Mouse (Mus musculus) neural tube, embryonic 11.5 days (tissue): Measurements from ENCODE around the gene Zdhhc21. TPM values are rescaled to one million over a fixed set of nuclear protein-coding genes. Genes with fewer than 3 reads are reported as not detected.

Experiments used
- ATAC-seq: fragments of 200-750 bp; cut with Nextera tagmentation; 2 replicates; pipeline ENCODE4 v1.8.0; 2017; ENCODE audit warnings: moderate number of reproducible peaks, mild to moderate bottlenecking, moderate TSS enrichment, moderate library complexity; ENCODE audit not compliant: insufficient read depth, low FRiP score, low TSS enrichment
- DNase-seq: peaks from one replicate; pipeline ENCODE4 v3.0.0-alpha.2; 2015; ENCODE audit warnings: low spot score
- H3K27ac ChIP-seq: fragments of 300-500 bp; sonication (generic); 2 replicates; pipeline ENCODE4 v1.5.1; 2014; ENCODE audit warnings: low read depth, mild to moderate bottlenecking, low read length
- H3K27me3 ChIP-seq: fragments of 300-500 bp; sonication (generic); 2 replicates; pipeline ENCODE4 v1.6.1; 2014; ENCODE audit warnings: mild to moderate bottlenecking, low read length, mixed read lengths; ENCODE audit not compliant: control insufficient read depth, insufficient read depth
- H3K36me3 ChIP-seq: fragments of 300-500 bp; sonication (generic); 2 replicates; pipeline ENCODE4 v1.6.1; 2014; ENCODE audit warnings: mild to moderate bottlenecking, low read length, moderate library complexity, mixed read lengths; ENCODE audit not compliant: control insufficient read depth, insufficient read depth
- H3K4me1 ChIP-seq: fragments of 300-500 bp; sonication (generic); 2 replicates; pipeline ENCODE4 v1.6.1; 2014; ENCODE audit warnings: low read length, mixed read lengths; ENCODE audit not compliant: control insufficient read depth, insufficient read depth
- H3K4me2 ChIP-seq: fragments of 300-500 bp; sonication (generic); 2 replicates; pipeline ENCODE4 v1.6.1; 2014; ENCODE audit warnings: low read depth, mild to moderate bottlenecking, moderate library complexity
- H3K4me3 ChIP-seq: fragments of 300-500 bp; sonication (generic); 2 replicates; pipeline ENCODE4 v1.5.1; 2014; ENCODE audit warnings: low read depth, low read length
- H3K9ac ChIP-seq: fragments of 300-500 bp; sonication (generic); 2 replicates; pipeline ENCODE4 v1.6.1; 2014; ENCODE audit warnings: mild to moderate bottlenecking, low read length
- H3K9me3 ChIP-seq: fragments of 300-500 bp; sonication (generic); 2 replicates; pipeline ENCODE4 v1.6.1; 2016; ENCODE audit warnings: low read length; ENCODE audit not compliant: control insufficient read depth
- WGBS: fragments of 180-500 bp; shearing (Covaris S2); extraction: QIAGEN DNeasy Blood & Tissue Kit; methylation state at CpG from one replicate; pipeline ENCODE4 v1.1.7; 2014; 5-methylcytosine and 5-hydroxymethylcytosine counted together
- polyA plus RNA-seq: library from polyadenylated mRNA; unstranded; fragments of >200 nt; fragmentation: Nextera tagmentation; extraction: Ambion mirVana; gene quantifications from 2 replicates; pipeline ENCODE4 v1.2.1, GENCODE M21; 2014

Zdhhc21 gene
- 12.4 and 14.1 TPM in 2 replicates for polyA plus RNA-seq

- Histone ChIP-seq H3K9me3 (no peaks in the 10 kb centered on the region), H3K4me2 (peak within 1 kb of the TSS; percentile 68), H3K27me3 (no peaks in the 10 kb centered on the region), H3K9ac (peak within 1 kb of the TSS; percentile 78), H3K4me3 (peak within 1 kb of the TSS; percentile 61), H3K27ac (peak within 1 kb of the TSS; percentile 42), H3K36me3 (no peaks in the 10 kb centered on the region), H3K4me1 (peaks cover 4% of the 10 kb centered on the region; the same call in 1 of the 2 replicates)
- WGBS, result 2% methylated on average over 80 of the region's 82 CpGs
- peak; percentile 90 for ATAC-seq
- peak; percentile 81 for DNase-seq
These were observed at the start of gene Zdhhc21 for GRCm38 (mm10) chr4:82859131-82860125. Zdhhc21 (minus strand) TSS chr4:82859958.

GRCm38 (mm10) chr4:82895227-82895626 is 35.5 kb upstream of the Zdhhc21 start:
- no peak for DNase-seq
- H3K27me3 ChIP-seq, result no peaks in the 10 kb centered on the region
- no peak overlapping the region for H3K27ac ChIP-seq
- no peak overlapping the region for H3K9ac ChIP-seq
- H3K4me3 ChIP-seq, result no peak overlapping the region
- WGBS, result 87% methylated on average over 10 of the region's 10 CpGs
- no peak overlapping the region for H3K4me2 ChIP-seq
- H3K36me3 ChIP-seq, result no peaks in the 10 kb centered on the region
- H3K4me1 ChIP-seq, result no peaks in the 10 kb centered on the region
- no peaks in the 10 kb centered on the region for H3K9me3 ChIP-seq
- no peak for ATAC-seq

DNA sequence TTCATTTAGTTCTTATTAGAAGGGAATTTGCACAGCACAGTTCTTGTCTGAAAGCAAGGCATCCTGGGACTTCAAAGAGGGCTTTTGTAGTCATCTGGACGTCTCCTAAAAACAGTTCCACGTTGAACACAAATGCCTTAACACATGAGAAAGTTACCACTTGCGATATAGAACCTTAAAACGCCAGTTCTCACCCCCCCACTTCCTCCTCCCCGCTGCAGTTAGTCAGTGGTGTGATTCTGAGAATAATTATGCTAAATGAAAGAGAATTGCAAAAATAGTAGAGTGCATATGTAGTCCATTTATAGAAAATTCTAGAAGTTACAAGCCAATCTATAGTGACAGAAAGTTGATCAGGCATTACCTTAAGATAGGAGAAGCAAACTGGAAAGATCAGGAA is 32.5 kb upstream of the Zdhhc21 start:
- H3K9me3 ChIP-seq, result no peaks in the 10 kb centered on the region
- H3K27me3 ChIP-seq, result no peaks in the 10 kb centered on the region
- WGBS, result 84% methylated on average over 5 of the region's 5 CpGs
- no peak overlapping the region for H3K4me2 ChIP-seq
- no peak overlapping the region for H3K4me3 ChIP-seq
- ATAC-seq, result no peak
- H3K36me3 ChIP-seq, result no peaks in the 10 kb centered on the region
- H3K27ac ChIP-seq, result no peak overlapping the region
- no peak overlapping the region for H3K9ac ChIP-seq
- no peak for DNase-seq
- H3K4me1 ChIP-seq, result no peaks in the 10 kb centered on the region

- no peak overlapping the region for H3K27ac ChIP-seq
- no peaks in the 10 kb centered on the region for H3K27me3 ChIP-seq
- H3K36me3 ChIP-seq, result no peaks in the 10 kb centered on the region
- H3K9me3 ChIP-seq, result no peaks in the 10 kb centered on the region
- no peak overlapping the region for H3K9ac ChIP-seq
- H3K4me2 ChIP-seq, result no peak overlapping the region
- 71% methylated on average over 2 of the region's 2 CpGs for WGBS
- DNase-seq (no peak), ATAC-seq (no peak)
- H3K4me1 ChIP-seq, result no peaks in the 10 kb centered on the region
- H3K4me3 ChIP-seq, result no peak overlapping the region
These were observed 31.8 kb upstream of the Zdhhc21 start for GRCm38 (mm10) chr4:82891566-82891965.

DNA sequence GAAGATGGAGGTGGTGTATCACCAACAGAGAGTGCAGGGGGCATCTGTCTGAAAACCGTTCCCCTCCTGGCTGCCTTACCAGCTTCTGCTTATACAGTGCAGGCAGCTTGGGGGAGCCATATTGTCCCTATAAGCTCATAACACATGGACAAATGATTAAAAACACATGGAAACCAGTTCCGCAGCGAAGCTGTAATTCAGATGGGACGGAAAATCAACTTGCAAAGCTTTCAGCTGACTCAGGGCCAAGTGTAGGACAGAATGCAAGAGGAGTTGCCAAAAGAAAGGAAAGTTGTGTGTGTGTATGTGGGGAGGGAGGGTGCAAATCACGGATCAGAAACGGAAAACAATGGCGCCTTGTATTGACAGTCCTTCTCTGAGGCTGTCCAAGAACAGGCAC is 31.3 kb upstream of the Zdhhc21 start:
- H3K4me1 ChIP-seq, result no peaks in the 10 kb centered on the region
- H3K9me3 ChIP-seq, result no peaks in the 10 kb centered on the region
- ATAC-seq (no peak), DNase-seq (peak; percentile 42)
- no peak overlapping the region for H3K4me2 ChIP-seq
- no peaks in the 10 kb centered on the region for H3K27me3 ChIP-seq
- no peak overlapping the region for H3K4me3 ChIP-seq
- no peak overlapping the region for H3K9ac ChIP-seq
- WGBS, result 59% methylated on average over 7 of the region's 7 CpGs
- H3K27ac ChIP-seq, result no peak overlapping the region
- no peaks in the 10 kb centered on the region for H3K36me3 ChIP-seq

DNA sequence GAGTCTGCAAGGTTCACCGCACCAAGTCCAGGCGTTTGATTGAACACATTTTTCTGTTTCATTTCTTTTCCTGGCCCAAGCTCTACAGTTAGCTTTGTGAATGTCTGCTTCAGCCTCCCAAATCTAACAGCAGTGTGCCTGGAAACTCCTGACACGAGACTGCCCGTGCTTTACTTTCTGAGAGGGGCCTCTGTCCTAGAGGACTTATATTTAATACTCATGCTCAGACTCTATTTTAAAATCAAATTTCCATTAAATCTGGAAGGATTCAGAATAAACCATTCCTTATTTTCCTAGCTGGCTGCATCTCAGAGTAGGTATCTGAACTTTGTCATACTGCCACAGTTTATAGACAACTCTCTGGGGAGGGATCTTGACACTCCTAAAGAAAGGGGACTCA is 30.8 kb upstream of the Zdhhc21 start:
- Histone ChIP-seq H3K9ac (no peak overlapping the region), H3K4me3 (no peak overlapping the region), H3K4me2 (no peak overlapping the region), H3K27me3 (no peaks in the 10 kb centered on the region), H3K9me3 (no peaks in the 10 kb centered on the region), H3K27ac (no peak overlapping the region), H3K36me3 (no peaks in the 10 kb centered on the region), H3K4me1 (no peaks in the 10 kb centered on the region)
- ATAC-seq, result no peak
- whole genome bisulfite sequencing, result 91% methylated on average over 4 of the region's 4 CpGs
- no peak for DNase-seq

DNA sequence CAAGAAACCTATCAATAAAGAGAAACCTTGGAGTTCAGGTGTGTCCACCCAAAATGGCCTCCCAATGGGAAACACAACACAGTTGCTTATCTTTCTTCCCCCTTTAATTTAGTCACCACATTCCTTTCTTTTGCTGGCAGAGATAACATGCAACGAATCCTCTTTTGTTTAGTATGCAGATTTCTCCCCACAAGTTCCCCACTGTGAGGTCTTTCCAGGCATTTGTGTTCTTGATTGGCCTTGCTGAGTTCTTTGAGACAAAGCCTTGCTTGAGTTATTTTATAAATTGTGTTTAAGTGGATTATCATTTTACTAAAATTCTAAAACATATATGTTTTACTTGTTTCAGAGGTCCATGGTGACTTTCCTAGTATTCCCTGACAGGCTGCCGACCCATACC is 26.4 kb upstream of the Zdhhc21 start:
- H3K36me3 ChIP-seq, result no peaks in the 10 kb centered on the region
- H3K27me3 ChIP-seq, result no peaks in the 10 kb centered on the region
- ATAC-seq (no peak), DNase-seq (no peak)
- H3K4me2 ChIP-seq, result no peak overlapping the region
- H3K9ac ChIP-seq, result no peak overlapping the region
- 54% methylated on average over 2 of the region's 2 CpGs for WGBS
- no peak overlapping the region for H3K4me3 ChIP-seq
- no peaks in the 10 kb centered on the region for H3K9me3 ChIP-seq
- no peak overlapping the region for H3K27ac ChIP-seq
- H3K4me1 ChIP-seq, result no peaks in the 10 kb centered on the region

- Histone ChIP-seq H3K9ac (no peak overlapping the region), H3K9me3 (no peaks in the 10 kb centered on the region), H3K4me3 (no peak overlapping the region), H3K4me2 (no peak overlapping the region), H3K36me3 (no peaks in the 10 kb centered on the region), H3K27ac (no peak overlapping the region), H3K27me3 (no peaks in the 10 kb centered on the region), H3K4me1 (no peaks in the 10 kb centered on the region)
- ATAC-seq (no peak), DNase-seq (no peak)
- WGBS, result 23% methylated on average over 1 of the region's 1 CpGs
These were observed 25.8 kb upstream of the Zdhhc21 start for GRCm38 (mm10) chr4:82885535-82885913.
